Mouse (Mus musculus) heart, embryonic 10.5 days (tissue): ENCODE results near the gene Lmx1b. TPM values are rescaled to one million over a fixed set of nuclear protein-coding genes. Genes with fewer than 3 reads are reported as not detected.

ENCODE experiments used
- DNase-seq: peaks from one replicate; pipeline ENCODE4 v3.0.0-alpha.2; 2017; ENCODE audit warnings: low spot score
- H3K27ac ChIP-seq: fragments of 300-500 bp; sonication (generic); 2 replicates; pipeline ENCODE4 v1.5.1; 2016; ENCODE audit warnings: mild to moderate bottlenecking
- H3K27me3 ChIP-seq: fragments of 300-500 bp; sonication (generic); 2 replicates; pipeline ENCODE4 v1.6.1; 2016; ENCODE audit warnings: mild to moderate bottlenecking; ENCODE audit not compliant: poor library complexity, insufficient read depth, severe bottlenecking
- H3K36me3 ChIP-seq: fragments of 300-500 bp; sonication (generic); 2 replicates; pipeline ENCODE4 v1.6.1; 2016; ENCODE audit warnings: mild to moderate bottlenecking, moderate library complexity
- H3K4me1 ChIP-seq: fragments of 300-500 bp; sonication (generic); 2 replicates; pipeline ENCODE4 v1.6.1; 2016; ENCODE audit warnings: mild to moderate bottlenecking
- H3K4me3 ChIP-seq: fragments of 300-500 bp; sonication (generic); 2 replicates; pipeline ENCODE4 v1.5.1; 2016; ENCODE audit warnings: mild to moderate bottlenecking, moderate library complexity
- H3K9me3 ChIP-seq: fragments of 300-500 bp; sonication (generic); 2 replicates; pipeline ENCODE4 v1.6.1; 2016; ENCODE audit warnings: mild to moderate bottlenecking, moderate library complexity
- WGBS: fragments of 180-500 bp; shearing (Covaris S2); methylation state at CpG from one replicate; pipeline ENCODE4 v1.1.7; 2016; 5-methylcytosine and 5-hydroxymethylcytosine counted together
- polyA plus RNA-seq: library from polyadenylated mRNA; unstranded; fragments of >200 nt; fragmentation: Nextera tagmentation; extraction: Ambion mirVana; gene quantifications from 2 replicates; pipeline ENCODE4 v1.2.1, GENCODE M21; 2016

The Lmx1b gene
- polyA plus RNA-seq, 1 experiment from 2014 or later = 0.83 TPM

DNA sequence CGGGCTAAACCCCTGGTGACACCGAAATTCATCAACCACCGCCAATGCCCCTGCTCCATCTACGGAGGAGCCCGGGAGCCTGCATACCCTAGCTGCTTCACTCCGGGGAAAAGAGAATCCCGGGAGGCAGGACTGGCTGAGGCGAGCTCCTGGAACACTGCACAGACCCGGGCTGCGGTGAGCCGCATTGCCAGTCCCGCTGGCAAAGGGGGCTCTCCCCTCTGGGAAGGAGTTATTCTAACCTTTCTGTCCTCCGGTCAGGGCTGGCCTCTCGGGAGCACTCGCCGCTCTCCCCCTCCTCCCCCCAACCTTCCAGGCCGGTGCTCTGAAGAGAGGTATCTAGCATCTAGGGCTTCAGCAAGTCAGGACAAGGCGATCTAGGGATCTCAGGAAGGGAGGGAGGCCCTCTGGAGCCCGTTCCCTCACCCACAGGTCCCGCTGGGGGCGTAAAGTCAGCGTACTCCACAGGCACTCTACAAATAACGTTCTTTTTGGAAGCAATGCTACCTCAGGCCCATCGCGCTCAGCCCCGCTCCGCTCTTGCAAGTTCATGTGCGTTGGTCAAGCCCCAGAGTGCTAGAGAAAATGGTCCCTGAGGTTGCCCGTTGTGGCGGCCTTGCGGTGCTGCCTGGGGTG is 8.5 kb downstream of the Lmx1b start:
- WGBS = under 1% methylated on average over 31 of the region's 31 CpGs
- peak overlapping the region; percentile 31 for H3K4me3 ChIP-seq
- peaks cover 46% of the 10 kb centered on the region for H3K4me1 ChIP-seq
- no peaks in the 10 kb centered on the region for H3K36me3 ChIP-seq
- DNase-seq = no peak
- no peaks in the 10 kb centered on the region for H3K9me3 ChIP-seq
- H3K27ac ChIP-seq = no peak overlapping the region
- H3K27me3 ChIP-seq = peaks cover 100% of the 10 kb centered on the region

- peaks cover 48% of the 10 kb centered on the region for H3K4me1 ChIP-seq
These were observed 9.1 kb downstream of the Lmx1b start for GRCm38 (mm10) chr2:33631022-33631707.

DNA sequence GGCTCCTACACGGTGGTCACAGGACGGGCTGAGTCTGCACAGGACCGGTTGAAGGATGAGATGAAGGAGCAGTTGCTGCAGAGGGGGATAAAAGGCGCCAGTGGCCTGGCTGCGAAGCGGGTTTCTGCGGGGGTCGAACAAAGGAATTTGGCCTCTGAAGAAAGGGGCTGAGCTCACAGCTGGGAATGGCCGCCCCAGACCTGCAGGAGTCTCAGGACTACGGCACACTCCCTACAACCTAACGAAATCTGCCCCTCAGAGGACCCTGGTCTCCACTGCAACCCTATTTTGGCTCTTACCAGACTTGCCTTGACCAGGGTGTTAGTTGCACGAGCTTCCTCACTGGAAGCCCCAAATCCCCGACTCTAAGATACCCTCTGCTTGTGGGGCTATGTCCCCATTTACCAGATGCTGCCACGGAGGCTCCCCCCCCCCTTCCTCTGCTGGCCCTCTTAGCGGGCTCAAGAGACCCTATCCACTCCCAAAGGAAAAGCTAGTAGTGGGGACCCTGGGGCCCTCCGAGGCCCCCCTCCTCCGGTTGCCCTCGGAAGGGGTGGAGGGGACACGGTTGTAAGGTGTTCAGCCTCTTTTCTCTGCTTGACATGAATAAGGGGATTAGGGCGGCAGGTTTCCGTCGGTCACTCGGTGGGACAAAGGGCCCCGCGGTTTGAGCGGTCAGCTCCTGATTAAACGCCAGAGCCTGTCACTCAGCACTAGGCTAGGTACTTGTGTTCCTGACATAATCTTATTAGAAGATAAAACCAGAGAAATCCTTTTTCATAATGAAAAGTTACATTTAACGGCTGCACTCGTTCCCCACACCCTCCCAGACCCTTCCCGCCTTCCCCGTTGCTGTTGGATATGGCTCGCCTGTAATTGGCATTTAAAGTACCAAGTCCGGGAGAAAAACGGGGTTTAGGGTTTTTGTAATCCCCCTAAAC is 10.0 kb downstream of the Lmx1b start:
- H3K9me3 ChIP-seq = no peaks in the 10 kb centered on the region
- no peaks in the 10 kb centered on the region for H3K36me3 ChIP-seq
- H3K27ac ChIP-seq = no peak overlapping the region
- no peak for DNase-seq
- peaks cover 47% of the 10 kb centered on the region for H3K4me1 ChIP-seq
- H3K4me3 ChIP-seq = no peak overlapping the region
- under 1% methylated on average over 34 of the region's 34 CpGs for WGBS
- peaks cover 100% of the 10 kb centered on the region for H3K27me3 ChIP-seq

More at GRCm38 (mm10) chr2:33631022-33631707, 9.1 kb downstream of the Lmx1b start:
- under 1% methylated on average over 40 of the region's 40 CpGs for WGBS
- Histone ChIP-seq H3K4me3 (peak overlapping the region; percentile 31), H3K27ac (no peak overlapping the region), H3K36me3 (no peaks in the 10 kb centered on the region), H3K9me3 (no peaks in the 10 kb centered on the region), H3K27me3 (peaks cover 100% of the 10 kb centered on the region)
- DNase-seq = no peak

- H3K9me3 ChIP-seq = no peaks in the 10 kb centered on the region
- WGBS = 6% methylated on average over 6 of the region's 6 CpGs
- H3K4me3 ChIP-seq = no peak overlapping the region
- peaks cover 54% of the 10 kb centered on the region for H3K4me1 ChIP-seq
- no peak for DNase-seq
- peaks cover 100% of the 10 kb centered on the region for H3K27me3 ChIP-seq
- no peaks in the 10 kb centered on the region for H3K36me3 ChIP-seq
- no peak overlapping the region for H3K27ac ChIP-seq
These were observed 10.7 kb downstream of the Lmx1b start for GRCm38 (mm10) chr2:33629641-33630040.

DNA sequence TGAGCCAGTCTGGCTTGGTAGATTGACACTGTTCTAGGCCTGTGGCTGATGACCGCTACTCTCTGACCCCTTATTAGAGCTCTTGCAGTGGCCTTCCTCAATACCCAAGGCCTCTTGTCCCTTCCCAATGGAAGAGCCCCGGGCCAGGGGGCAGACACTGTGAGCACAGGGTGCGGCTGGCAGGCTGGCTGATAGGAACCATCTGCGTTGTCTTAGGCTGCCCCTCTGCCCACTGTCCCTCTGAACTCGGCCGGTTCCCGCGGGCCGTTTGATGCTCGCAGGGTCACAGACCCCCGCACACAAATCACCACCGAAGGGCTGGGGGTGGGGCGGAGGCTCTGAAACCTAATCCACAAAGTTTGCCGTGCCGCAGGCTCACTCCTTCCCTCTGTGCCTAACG is 11.5 kb downstream of the Lmx1b start:
- peaks cover 55% of the 10 kb centered on the region for H3K4me1 ChIP-seq
- no peaks in the 10 kb centered on the region for H3K36me3 ChIP-seq
- H3K9me3 ChIP-seq = no peaks in the 10 kb centered on the region
- H3K27ac ChIP-seq = no peak overlapping the region
- 1% methylated on average over 16 of the region's 16 CpGs for WGBS
- no peak overlapping the region for H3K4me3 ChIP-seq
- no peak for DNase-seq
- peaks cover 100% of the 10 kb centered on the region for H3K27me3 ChIP-seq

DNA sequence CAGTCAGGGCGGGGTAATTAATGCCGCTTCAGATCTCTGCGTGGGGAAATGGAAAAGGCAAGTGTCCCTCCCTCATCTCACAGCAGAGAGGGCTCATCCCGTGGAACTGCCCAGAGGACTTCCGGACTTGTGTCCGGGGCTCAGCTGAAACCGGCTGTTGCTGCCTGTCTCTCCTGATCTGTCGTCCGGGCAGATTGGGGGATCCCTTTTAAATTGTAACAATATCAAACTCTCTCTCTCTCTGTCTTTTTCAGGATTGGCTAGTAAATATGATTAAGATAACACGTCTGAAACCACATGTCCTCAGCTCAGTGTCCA is 13.3 kb downstream of the Lmx1b start:
- Histone ChIP-seq H3K27me3 (peaks cover 100% of the 10 kb centered on the region), H3K9me3 (no peaks in the 10 kb centered on the region), H3K4me1 (peaks cover 54% of the 10 kb centered on the region), H3K4me3 (no peak overlapping the region), H3K27ac (no peak overlapping the region), H3K36me3 (no peaks in the 10 kb centered on the region)
- DNase-seq = no peak
- WGBS = 15% methylated on average over 10 of the region's 10 CpGs

DNA sequence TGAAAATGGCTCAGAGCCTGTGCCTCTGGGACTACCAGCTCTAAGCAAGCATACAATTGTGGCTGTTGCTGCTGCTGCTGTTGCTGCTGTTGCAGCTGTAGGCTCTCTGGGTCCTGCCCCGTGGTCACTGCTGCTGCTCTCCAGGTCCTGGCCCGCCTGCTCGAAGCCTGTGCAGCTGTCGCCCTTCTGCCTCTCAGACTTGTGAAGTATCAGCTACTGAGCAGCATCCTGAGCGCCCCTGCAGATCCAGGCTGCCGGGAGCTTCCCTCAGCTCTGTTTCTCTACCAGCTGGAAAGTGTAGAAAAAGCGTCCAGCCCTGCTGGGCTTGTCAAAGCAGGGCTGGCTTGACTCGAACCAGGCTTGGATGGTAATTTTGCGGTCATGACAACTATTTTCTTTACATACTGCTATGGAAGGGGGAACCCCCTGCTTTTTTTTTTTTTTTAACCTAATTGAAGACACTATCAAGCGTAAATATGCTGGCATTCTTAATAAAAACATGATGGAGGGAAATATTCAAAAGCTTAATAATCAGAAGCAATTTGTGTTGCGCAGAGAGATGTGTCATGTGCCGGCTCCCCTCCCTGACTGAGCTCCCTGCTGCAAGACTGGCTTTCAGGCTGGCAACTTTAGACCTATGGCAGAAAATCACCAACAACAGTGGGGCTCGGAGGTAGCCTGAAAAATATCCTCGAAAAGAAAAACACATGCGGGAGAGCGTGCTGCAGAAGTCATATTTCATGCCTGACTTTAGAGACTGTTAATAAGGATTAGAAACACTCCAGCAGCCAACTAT is 13.9 kb downstream of the Lmx1b start:
- H3K27ac ChIP-seq = no peak overlapping the region

DNA sequence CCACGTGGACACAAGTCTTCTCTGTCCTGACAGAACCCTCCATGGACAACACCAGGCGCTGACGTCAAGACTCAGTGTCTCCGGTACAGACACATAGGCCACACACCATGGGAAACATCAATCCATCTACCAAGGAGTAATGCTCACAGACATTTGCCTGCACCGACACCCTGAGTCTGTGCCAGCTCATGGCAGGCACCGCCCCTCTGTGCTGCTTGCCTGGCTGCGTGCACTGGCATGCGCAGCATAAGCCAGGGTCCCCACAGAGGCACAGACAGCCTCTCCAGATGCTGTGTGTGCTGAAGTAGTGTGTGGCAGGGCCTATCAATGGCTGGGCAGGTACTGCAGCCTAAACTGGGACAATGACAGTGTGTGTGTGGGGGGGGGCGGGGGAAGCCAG is 22.6 kb downstream of the Lmx1b start:
- Histone ChIP-seq H3K9me3 (no peaks in the 10 kb centered on the region), H3K4me1 (peaks cover 44% of the 10 kb centered on the region), H3K27me3 (peaks cover 92% of the 10 kb centered on the region), H3K36me3 (no peaks in the 10 kb centered on the region), H3K27ac (no peak overlapping the region), H3K4me3 (no peak overlapping the region)
- 77% methylated on average over 9 of the region's 9 CpGs for WGBS
- DNase-seq = no peak

More for the DNA sequence above, 13.9 kb downstream of the Lmx1b start:
- no peak overlapping the region for H3K4me3 ChIP-seq
- H3K27me3 ChIP-seq = peaks cover 99% of the 10 kb centered on the region
- WGBS = 28% methylated on average over 16 of the region's 16 CpGs
- H3K36me3 ChIP-seq = no peaks in the 10 kb centered on the region
- no peaks in the 10 kb centered on the region for H3K9me3 ChIP-seq
- no peak for DNase-seq
- peaks cover 48% of the 10 kb centered on the region for H3K4me1 ChIP-seq

DNA sequence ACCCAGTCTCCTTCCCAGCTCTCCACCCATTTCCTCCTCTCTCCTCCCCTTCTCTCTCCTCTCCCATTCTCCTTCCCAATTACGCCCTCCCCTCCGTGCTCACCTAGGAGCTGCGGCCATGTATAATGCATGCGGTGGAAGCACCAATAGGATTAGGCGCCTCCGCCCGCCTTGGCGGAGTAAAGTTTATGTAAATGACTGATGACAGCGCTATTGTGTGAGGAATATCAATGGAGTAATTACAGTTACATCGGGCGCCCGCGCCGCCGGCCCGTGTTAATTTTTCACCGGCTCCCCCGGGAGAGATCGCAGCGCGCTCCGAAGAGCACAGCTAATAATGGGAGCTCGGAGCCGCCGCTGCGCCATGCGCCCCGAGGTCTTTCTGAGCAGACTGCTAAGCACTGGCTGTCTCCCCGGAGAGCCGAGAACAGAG is 23.9 kb downstream of the Lmx1b start:
- H3K27me3 ChIP-seq = peaks cover 93% of the 10 kb centered on the region
- no peak for DNase-seq
- H3K9me3 ChIP-seq = no peaks in the 10 kb centered on the region
- no peaks in the 10 kb centered on the region for H3K36me3 ChIP-seq
- 1% methylated on average over 30 of the region's 30 CpGs for WGBS
- no peak overlapping the region for H3K27ac ChIP-seq
- H3K4me3 ChIP-seq = peak overlapping the region; percentile 63
- peaks cover 54% of the 10 kb centered on the region for H3K4me1 ChIP-seq

GRCm38 (mm10) chr2:33615843-33616344 is 24.4 kb downstream of the Lmx1b start:
- WGBS = 6% methylated on average over 17 of the region's 17 CpGs
- Histone ChIP-seq H3K9me3 (no peaks in the 10 kb centered on the region), H3K36me3 (no peaks in the 10 kb centered on the region), H3K4me1 (peaks cover 54% of the 10 kb centered on the region), H3K27me3 (peaks cover 99% of the 10 kb centered on the region), H3K27ac (no peak overlapping the region), H3K4me3 (peak overlapping the region; percentile 63)
- no peak for DNase-seq

- Histone ChIP-seq H3K4me1 (peaks cover 26% of the 10 kb centered on the region), H3K4me3 (no peak overlapping the region), H3K27ac (no peak overlapping the region), H3K36me3 (no peaks in the 10 kb centered on the region), H3K9me3 (no peaks in the 10 kb centered on the region), H3K27me3 (peaks cover 98% of the 10 kb centered on the region)
- 15% methylated on average over 18 of the region's 18 CpGs for WGBS
- DNase-seq = no peak
These were observed 34.6 kb downstream of the Lmx1b start for GRCm38 (mm10) chr2:33605487-33606256.
